Mouse (Mus musculus): ENCODE measurements around the gene Wfikkn2. TPM values are rescaled to one million over a fixed set of nuclear protein-coding genes. Genes with fewer than 3 reads are reported as not detected.

The Wfikkn2 gene
- total and polyA plus RNA-seq, 3 experiments, result 0.04 to 0.11 (median 0.08) TPM

DNA sequence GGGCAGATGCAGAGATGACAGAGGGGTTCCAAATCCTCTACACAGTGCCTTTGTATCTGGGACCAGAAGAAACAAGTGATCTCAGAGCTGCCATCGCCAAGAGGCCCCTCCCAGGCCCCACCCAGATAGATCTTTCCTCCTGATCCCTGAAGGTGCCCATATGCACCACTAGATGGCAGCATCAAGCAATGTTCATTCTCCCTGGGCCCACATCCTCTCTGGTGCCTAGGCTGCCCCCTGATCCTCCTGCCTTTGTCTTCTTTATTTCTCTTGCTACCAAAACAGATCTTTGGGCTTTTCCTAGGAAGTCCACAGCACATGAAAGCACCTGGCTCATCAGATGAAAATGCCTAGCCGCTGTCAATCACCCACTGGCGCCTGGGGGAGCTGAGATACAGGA is 9.7 kb downstream of the Wfikkn2 start (continued):
- TF ChIP-seq KAT2A (IDR thresholded peaks at IDR 0.05; ENCODE audit: insufficient replicate concordance, low read length) (no peak), ZC3H11A (IDR thresholded peaks at IDR 0.05; ENCODE audit: low read depth, low read length) (peak; percentile 91), MAX (IDR thresholded peaks at IDR 0.05; ENCODE audit: low read length) (no peak), BHLHE40 (IDR thresholded peaks at IDR 0.05; ENCODE audit: low read depth, low read length) (no peak), RCOR1 (conservative IDR thresholded peaks at IDR 0.05; ENCODE audit: low read depth, low read length) (no peak)

DNA sequence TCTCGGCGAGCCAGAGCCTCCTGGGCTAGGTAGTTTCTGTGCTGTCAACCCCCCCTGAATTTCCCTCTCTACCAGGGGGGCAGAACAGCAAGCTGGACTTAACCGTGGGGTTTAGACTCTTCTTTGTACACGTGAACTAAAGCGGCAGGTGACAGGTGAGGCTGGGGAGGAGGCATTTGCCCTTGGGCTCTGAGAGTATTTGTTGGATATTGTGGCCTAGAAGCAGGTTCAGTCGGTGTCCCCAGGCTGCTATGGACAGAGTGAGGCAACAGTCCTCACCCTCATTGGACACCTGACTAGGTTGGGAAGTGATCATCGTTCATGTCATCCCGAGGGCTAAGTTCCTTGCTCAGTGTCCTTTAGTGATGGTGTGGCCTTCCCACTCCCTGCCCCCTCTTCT is 10.9 kb downstream of the Wfikkn2 start:
- DNase-seq (ENCODE audit: extremely low read depth), result no peak
- no peak overlapping the region for H3K27ac ChIP-seq (ENCODE audit: insufficient read depth, low read depth)
- H3K9me3 ChIP-seq (replicated peaks; ENCODE audit: low read length), result no peaks in the 10 kb centered on the region
- H3K4me3 ChIP-seq (replicated peaks in 1 of 3; ENCODE audit: low read depth in 2 of 3, low read length in 2 of 3, poor library complexity in 1 of 3), result no peak overlapping the region
- dilution Hi-C loops (cut with MboI; ENCODE audit: extremely low pct_ligation_motif_present, extremely low pct_unique_long_range_greater_than_20kb, low sequenced_read_pairs), result no loop called here
- no peaks in the 10 kb centered on the region for H3K36me3 ChIP-seq (replicated peaks in 1 of 2; ENCODE audit: control insufficient read depth in 1 of 2, insufficient read depth in 1 of 2, low read length in 1 of 2)
- no peaks in the 10 kb centered on the region for H3K79me2 ChIP-seq (replicated peaks; ENCODE audit: control insufficient read depth, extremely low read depth, insufficient read depth, poor library complexity, severe bottlenecking)
- no peak overlapping the region for H3K9ac ChIP-seq (ENCODE audit: insufficient read depth, low read depth)
- in situ Hi-C loops (cut with MboI; ENCODE audit: low pct_ligation_motif_present, low pct_unique_long_range_greater_than_20kb, low sequenced_read_pairs), result loop anchor here (5.0 kb wide), 1 partner anchor 37 kb away; no protein-coding TSS in a partner anchor
- TF ChIP-seq JUND (conservative IDR thresholded peaks at IDR 0.05; ENCODE audit: low read depth, low read length) (no peak), ZKSCAN1 (IDR thresholded peaks at IDR 0.05; ENCODE audit: borderline replicate concordance, low read depth, low read length) (no peak), E2F4 (IDR thresholded peaks at IDR 0.05; ENCODE audit: insufficient replicate concordance, low read depth, low read length) (no peak), ZMIZ1 (IDR thresholded peaks at IDR 0.05; ENCODE audit: low read depth, low read length) (no peak), MXI1 (IDR thresholded peaks at IDR 0.05; ENCODE audit: low read depth, low read length) (no peak), ZC3H11A (IDR thresholded peaks at IDR 0.05; ENCODE audit: low read depth, low read length) (no peak), ZNF384 (IDR thresholded peaks at IDR 0.05; ENCODE audit: low read depth, low read length) (no peak), USF1 (IDR thresholded peaks at IDR 0.05; ENCODE audit: low read depth, low read length) (no peak), JUN (IDR thresholded peaks at IDR 0.05; ENCODE audit: insufficient read depth, low read depth, low read length) (no peak), CTCF (conservative IDR thresholded peaks at IDR 0.05 in 1 of 2, IDR thresholded peaks at IDR 0.05 in 1 of 2; ENCODE audit: low read depth in 2 of 2, low read length in 2 of 2) (no peak)
- peaks cover 2% of the 10 kb centered on the region for H3K27me3 ChIP-seq (replicated peaks)
- no peak overlapping the region for H3K4me2 ChIP-seq (ENCODE audit: insufficient read depth, low read depth, poor library complexity, severe bottlenecking)
- H3K4me1 ChIP-seq (ENCODE audit: control insufficient read depth in 1 of 2, insufficient read depth in 2 of 2), result peaks cover 4 to 13% of the 10 kb centered on the region in 2 experiments; a peak in 2 of 4 replicates

GRCm38 (mm10) chr11:94234380-94234779 is 11.4 kb downstream of the Wfikkn2 start:
- Histone ChIP-seq H3K27me3 (replicated peaks) (peaks cover 2% of the 10 kb centered on the region), H3K79me2 (replicated peaks; ENCODE audit: control insufficient read depth, extremely low read depth, insufficient read depth, poor library complexity, severe bottlenecking) (no peaks in the 10 kb centered on the region), H3K9ac (ENCODE audit: insufficient read depth, low read depth) (no peak overlapping the region), H3K36me3 (replicated peaks in 1 of 2; ENCODE audit: control insufficient read depth in 1 of 2, insufficient read depth in 1 of 2, low read length in 1 of 2) (no peaks in the 10 kb centered on the region), H3K4me1 (ENCODE audit: control insufficient read depth in 1 of 2, insufficient read depth in 2 of 2) (peaks cover 4 to 17% of the 10 kb centered on the region in 2 experiments; a peak in 2 of 4 replicates), H3K4me2 (ENCODE audit: insufficient read depth, low read depth, poor library complexity, severe bottlenecking) (no peak overlapping the region), H3K4me3 (replicated peaks in 1 of 3; ENCODE audit: low read depth in 2 of 3, low read length in 2 of 3, poor library complexity in 1 of 3) (no peak overlapping the region), H3K9me3 (replicated peaks; ENCODE audit: low read length) (no peaks in the 10 kb centered on the region), H3K27ac (ENCODE audit: insufficient read depth, low read depth) (no peak overlapping the region)
- dilution Hi-C loops (cut with MboI; ENCODE audit: extremely low pct_ligation_motif_present, extremely low pct_unique_long_range_greater_than_20kb, low sequenced_read_pairs), result no loop called here
- in situ Hi-C loops (cut with MboI; ENCODE audit: low pct_ligation_motif_present, low pct_unique_long_range_greater_than_20kb, low sequenced_read_pairs), result no loop called here
- DNase-seq (ENCODE audit: extremely low read depth), result no peak
- no peak for TF ChIP-seq CHD1 (IDR thresholded peaks at IDR 0.05; ENCODE audit: low read depth, low read length)
- TF ChIP-seq EP300 (IDR thresholded peaks at IDR 0.05; ENCODE audit: low read length), result no peak
- no peak for TF ChIP-seq NRF1 (IDR thresholded peaks at IDR 0.05; ENCODE audit: low read depth, low read length)
- TF ChIP-seq BHLHE40 (IDR thresholded peaks at IDR 0.05; ENCODE audit: low read depth, low read length), result no peak
- TF ChIP-seq TCF12 (IDR thresholded peaks at IDR 0.05; ENCODE audit: low read depth, low read length), result no peak

Measured in CH12.LX (cell line).